Mouse (Mus musculus) testis, postnatal 10 days (tissue): ENCODE measurements around the gene Ang2.

Experiments
- DNase-seq: peaks from one replicate; pipeline ENCODE4 v3.0.0; 2021; ENCODE audit warnings: low spot score

Ang2 gene

GRCm38 (mm10) chr14:51150206-51150831 is 48.6 kb downstream of the Ang2 start:
- no peak for DNase-seq

GRCm38 (mm10) chr14:51149164-51149563 is 49.8 kb downstream of the Ang2 start:
- no peak for DNase-seq

DNA sequence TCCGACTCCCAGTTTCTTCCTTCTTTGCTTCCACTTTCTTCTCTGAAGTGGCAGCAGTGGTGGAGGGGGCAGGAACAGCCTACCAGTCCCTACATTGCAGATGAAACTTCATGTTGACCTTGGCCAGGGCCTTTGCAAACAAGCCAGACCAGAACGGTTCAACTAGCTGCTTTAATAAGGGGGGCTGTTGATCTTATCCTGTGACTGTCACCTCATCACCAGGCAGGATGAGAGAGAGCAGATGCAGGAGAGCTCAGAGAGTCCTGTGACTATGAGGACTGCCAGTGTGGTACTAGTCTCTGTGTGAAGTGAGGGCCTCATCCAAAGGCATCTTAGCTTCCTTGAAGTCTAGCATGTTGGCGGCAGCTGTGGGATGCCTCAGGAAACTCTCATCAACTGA is 50.9 kb downstream of the Ang2 start:
- DNase-seq: no peak

DNA sequence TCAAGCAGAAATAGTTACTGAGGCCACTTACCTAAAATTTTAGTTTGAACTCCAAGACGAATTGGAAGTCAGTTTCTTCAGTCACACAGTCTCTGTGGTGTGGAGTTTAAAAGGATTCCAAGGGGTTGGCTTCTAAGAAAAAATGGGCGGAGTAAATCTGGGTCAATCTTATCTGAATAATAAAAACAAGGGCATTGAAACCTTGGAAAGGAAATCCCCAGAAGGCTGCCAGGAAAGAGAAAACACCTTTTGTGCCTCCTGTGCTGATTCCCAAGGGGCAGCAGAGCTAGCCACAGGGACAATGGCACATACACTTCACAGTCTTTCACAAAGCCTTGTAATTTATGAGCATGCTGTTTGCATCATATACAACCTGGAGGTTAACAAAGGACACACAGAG is 52.3 kb downstream of the Ang2 start, which contains the start of gene Rnase1:
Gene Rnase1, minus strand, starts transcription at position 101 of the 400 bp plus-strand sequence.
- no peak for DNase-seq

- no peak for DNase-seq
Measured at GRCm38 (mm10) chr14:51145521-51145920, 53.4 kb downstream of the Ang2 start.
